Mouse (Mus musculus) embryonic facial prominence, embryonic 15.5 days (tissue): ENCODE data around the gene Mpzl2. TPM values are rescaled to one million over a fixed set of nuclear protein-coding genes. Genes with fewer than 3 reads are reported as not detected.
A peak's percentile ranks its signal among the peaks of the same experiment; 100 is the strongest.

ENCODE experiments used
- ATAC-seq: fragments of 200-750 bp; cut with Nextera tagmentation; 2 replicates; pipeline ENCODE4 v1.8.0; 2017; ENCODE audit warnings: low read depth, moderate TSS enrichment; ENCODE audit not compliant: insufficient number of reproducible peaks, low FRiP score, low TSS enrichment
- H3K27ac ChIP-seq: fragments of 300-500 bp; sonication (generic); replicated peaks from 2 replicates; pipeline ENCODE4 v1.5.1; 2015; ENCODE audit warnings: mild to moderate bottlenecking, inconsistent platforms
- H3K27me3 ChIP-seq: fragments of 300-500 bp; sonication (generic); 2 replicates; pipeline ENCODE4 v1.6.1; 2015; ENCODE audit warnings: inconsistent platforms
- H3K36me3 ChIP-seq: fragments of 300-500 bp; sonication (generic); 2 replicates; pipeline ENCODE4 v1.6.1; 2015; ENCODE audit warnings: mild to moderate bottlenecking, inconsistent platforms
- H3K4me1 ChIP-seq: fragments of 300-500 bp; sonication (generic); 2 replicates; pipeline ENCODE4 v1.6.1; 2015; ENCODE audit warnings: inconsistent platforms
- H3K4me2 ChIP-seq: fragments of 300-500 bp; sonication (generic); replicated peaks from 2 replicates; pipeline ENCODE4 v1.6.1; 2015; ENCODE audit warnings: mild to moderate bottlenecking, inconsistent platforms
- H3K4me3 ChIP-seq: fragments of 300-500 bp; sonication (generic); replicated peaks from 2 replicates; pipeline ENCODE4 v1.5.1; 2015; ENCODE audit warnings: mild to moderate bottlenecking, inconsistent platforms
- H3K9ac ChIP-seq: fragments of 300-500 bp; sonication (generic); 2 replicates; pipeline ENCODE4 v1.6.1; 2015; ENCODE audit warnings: inconsistent platforms
- H3K9me3 ChIP-seq: fragments of 300-500 bp; sonication (generic); replicated peaks from 2 replicates; pipeline ENCODE4 v1.6.1; 2016; ENCODE audit warnings: inconsistent platforms
- WGBS: fragments of 180-500 bp; shearing (Covaris S2); methylation state at CpG from one replicate; pipeline ENCODE4 v1.1.7; 2015; 5-methylcytosine and 5-hydroxymethylcytosine counted together
- polyA plus RNA-seq: library from polyadenylated mRNA; unstranded; fragments of >200 nt; fragmentation: Nextera tagmentation; extraction: Ambion mirVana; gene quantifications from 2 replicates; pipeline ENCODE4 v1.2.1, GENCODE M21; 2015

Mpzl2 gene
- 28.1 and 35.4 TPM in 2 replicates for polyA plus RNA-seq

DNA sequence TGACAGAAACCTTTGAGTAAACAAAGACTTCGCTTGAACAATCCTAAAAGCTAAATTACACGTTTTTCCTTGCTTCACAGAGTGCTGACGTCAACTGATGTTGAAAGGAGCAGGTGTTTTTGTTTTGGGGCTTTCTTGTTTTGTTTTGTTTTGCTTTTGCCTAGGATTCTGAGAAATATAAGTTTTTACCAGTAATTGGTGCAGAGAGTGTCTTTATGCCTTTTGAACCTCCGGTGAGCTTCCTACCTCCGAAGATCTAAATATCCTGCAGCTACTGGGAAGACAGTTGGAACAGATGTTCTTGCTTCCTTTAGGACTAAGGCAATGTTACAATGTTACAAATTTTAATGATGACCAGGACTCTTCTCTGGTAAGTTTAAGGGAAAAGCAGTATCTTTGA, at the start of gene Mpzl2:
Mpzl2 (plus strand) TSS at position 301 of the 400 bp plus-strand sequence.
- Histone ChIP-seq H3K27ac (no peak within 1 kb of the TSS), H3K27me3 (peaks cover 42% of the 10 kb centered on the region), H3K4me1 (peaks cover 15% of the 10 kb centered on the region), H3K9ac (no peak within 1 kb of the TSS), H3K4me2 (no peak within 1 kb of the TSS), H3K36me3 (no peaks in the 10 kb centered on the region), H3K4me3 (no peak within 1 kb of the TSS), H3K9me3 (no peaks in the 10 kb centered on the region)
- ATAC-seq = no peak
- 43% methylated on average over 5 of the region's 5 CpGs for WGBS

DNA sequence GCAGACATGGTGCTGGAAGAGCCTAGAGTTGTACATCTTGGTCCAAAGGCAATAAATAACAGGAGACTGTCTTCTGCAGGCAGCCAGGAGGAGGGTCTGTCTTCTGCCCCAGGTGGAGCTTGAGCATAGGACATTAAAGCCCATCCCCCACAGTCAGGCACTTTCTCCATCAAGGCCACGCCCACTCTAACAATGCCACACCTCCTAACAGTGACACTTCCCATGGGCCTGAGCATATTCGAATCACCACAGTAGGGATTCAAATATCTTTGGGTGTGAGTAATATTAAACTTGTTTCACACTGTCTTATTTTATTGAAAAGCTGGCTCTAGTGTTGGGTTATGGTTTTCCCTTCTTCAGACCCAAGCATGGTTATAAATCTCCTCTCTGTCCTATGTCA, 47.8 kb upstream of the Mpzl2 start:
- no peak for ATAC-seq
- no peak overlapping the region for H3K4me3 ChIP-seq
- H3K9me3 ChIP-seq = no peaks in the 10 kb centered on the region
- H3K27ac ChIP-seq = no peak overlapping the region
- no peak overlapping the region for H3K4me2 ChIP-seq
- H3K4me1 ChIP-seq = no peaks in the 10 kb centered on the region
- 68% methylated on average over 2 of the region's 2 CpGs for WGBS
- H3K36me3 ChIP-seq = no peaks in the 10 kb centered on the region
- no peak overlapping the region for H3K9ac ChIP-seq
- H3K27me3 ChIP-seq = no peaks in the 10 kb centered on the region

DNA sequence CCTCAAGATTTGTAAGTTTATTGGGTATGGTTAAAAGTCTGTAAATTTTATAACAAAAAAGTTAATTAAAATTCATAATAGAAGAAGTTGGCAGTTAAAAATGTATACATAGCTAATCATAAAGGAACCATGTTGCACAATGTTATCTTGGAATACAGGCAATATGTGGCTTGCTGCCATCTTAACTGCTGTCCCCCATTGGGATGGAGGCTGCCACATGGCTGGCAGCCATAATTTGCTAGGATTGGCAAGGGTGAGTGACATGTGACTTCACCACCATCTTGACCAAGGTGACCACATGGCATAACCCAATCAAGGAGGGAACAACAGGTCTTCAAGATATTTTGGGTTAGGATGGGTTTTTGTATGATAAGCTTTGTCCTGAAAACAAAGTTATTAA, 47.3 kb upstream of the Mpzl2 start:
- ATAC-seq = no peak
- Histone ChIP-seq H3K36me3 (no peaks in the 10 kb centered on the region), H3K9ac (no peak overlapping the region)

DNA sequence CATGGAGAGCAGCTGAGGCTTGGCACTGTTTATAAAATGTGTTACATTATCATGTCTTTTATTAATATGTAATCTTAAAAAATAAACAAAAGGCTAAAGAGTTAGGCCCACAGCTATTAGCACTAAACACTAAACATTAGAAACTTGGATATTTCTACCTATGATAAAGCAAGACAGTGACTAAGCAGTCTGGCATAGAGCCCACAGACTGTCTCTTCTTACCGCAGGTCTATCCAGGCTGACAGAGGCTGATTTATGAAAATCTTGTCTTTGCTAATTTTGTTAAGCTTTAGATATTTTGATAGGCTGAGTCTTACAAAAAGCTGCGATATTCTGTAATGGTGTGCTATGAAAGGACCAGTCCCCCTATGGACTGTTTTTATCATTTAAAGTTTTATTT, 46.3 kb upstream of the Mpzl2 start:
- H3K9ac ChIP-seq = no peak overlapping the region
- no peak overlapping the region for H3K4me2 ChIP-seq
- 83% methylated on average over 2 of the region's 2 CpGs for WGBS
- H3K9me3 ChIP-seq = no peaks in the 10 kb centered on the region
- no peak overlapping the region for H3K4me3 ChIP-seq
- H3K27me3 ChIP-seq = 0 out of 2 replicates have a peak, but pooled peaks cover 2% of the 10 kb centered on the region
- no peak for ATAC-seq
- no peak overlapping the region for H3K27ac ChIP-seq
- H3K4me1 ChIP-seq = no peaks in the 10 kb centered on the region
- no peaks in the 10 kb centered on the region for H3K36me3 ChIP-seq

More for the DNA sequence above, 47.3 kb upstream of the Mpzl2 start:
- H3K4me3 ChIP-seq = no peak overlapping the region
- no peak overlapping the region for H3K4me2 ChIP-seq
- no peaks in the 10 kb centered on the region for H3K9me3 ChIP-seq
- H3K27ac ChIP-seq = no peak overlapping the region
- no peaks in the 10 kb centered on the region for H3K4me1 ChIP-seq
- H3K27me3 ChIP-seq = no peaks in the 10 kb centered on the region

DNA sequence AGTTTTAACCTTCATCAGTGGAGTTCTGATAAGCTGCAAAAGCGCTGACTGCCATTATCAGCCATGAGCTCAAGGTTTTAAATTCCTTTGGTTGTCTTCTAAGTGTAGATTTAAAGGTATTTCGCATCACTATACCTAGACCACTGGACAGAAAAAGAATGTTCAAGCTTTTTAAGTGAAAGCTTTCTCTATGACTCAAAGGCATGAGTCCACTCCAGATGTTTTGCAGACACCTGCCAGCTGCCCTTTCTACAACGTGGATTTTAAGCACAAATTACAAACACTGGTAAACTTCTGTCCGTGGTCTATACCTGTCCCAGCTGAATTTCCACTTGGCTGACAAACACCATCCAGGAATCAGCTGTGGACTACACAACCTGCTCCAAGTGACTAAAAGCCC, 44.6 kb upstream of the Mpzl2 start:
- peaks cover 6% of the 10 kb centered on the region; the same call in 1 of the 2 replicates for H3K27me3 ChIP-seq
- H3K4me2 ChIP-seq = no peak overlapping the region
- H3K36me3 ChIP-seq = no peaks in the 10 kb centered on the region
- no peak overlapping the region for H3K4me3 ChIP-seq
- no peak for ATAC-seq
- H3K9me3 ChIP-seq = no peaks in the 10 kb centered on the region
- no peaks in the 10 kb centered on the region for H3K4me1 ChIP-seq
- no peak overlapping the region for H3K9ac ChIP-seq
- 69% methylated on average over 4 of the region's 4 CpGs for WGBS
- H3K27ac ChIP-seq = no peak overlapping the region

DNA sequence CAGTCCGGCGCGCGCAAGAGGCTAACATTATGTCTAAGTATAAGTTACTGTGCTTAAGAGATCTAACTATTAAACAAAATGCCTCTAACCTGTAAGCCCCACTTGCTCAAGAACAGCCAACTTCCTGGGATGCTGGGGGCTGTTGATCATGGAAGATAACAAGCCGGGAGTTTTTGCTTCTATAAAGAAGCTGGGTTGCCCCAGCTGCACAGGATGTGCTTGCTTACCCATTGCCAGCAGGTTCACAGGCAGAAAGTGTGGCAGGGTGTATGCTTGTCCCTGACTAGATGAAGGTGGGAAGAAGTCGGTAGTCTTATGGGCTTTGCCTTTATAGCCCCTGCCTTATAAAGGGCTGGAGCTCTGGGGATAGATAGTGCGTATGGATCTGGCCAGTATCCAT, 43.0 kb upstream of the Mpzl2 start:
- 92% methylated on average over 7 of the region's 7 CpGs for WGBS
- H3K4me1 ChIP-seq = no peaks in the 10 kb centered on the region
- ATAC-seq = no peak
- H3K4me2 ChIP-seq = no peak overlapping the region
- no peaks in the 10 kb centered on the region for H3K9me3 ChIP-seq
- no peak overlapping the region for H3K4me3 ChIP-seq
- H3K27me3 ChIP-seq = peaks cover 6% of the 10 kb centered on the region; the same call in 1 of the 2 replicates
- no peak overlapping the region for H3K9ac ChIP-seq
- H3K27ac ChIP-seq = no peak overlapping the region
- no peaks in the 10 kb centered on the region for H3K36me3 ChIP-seq

DNA sequence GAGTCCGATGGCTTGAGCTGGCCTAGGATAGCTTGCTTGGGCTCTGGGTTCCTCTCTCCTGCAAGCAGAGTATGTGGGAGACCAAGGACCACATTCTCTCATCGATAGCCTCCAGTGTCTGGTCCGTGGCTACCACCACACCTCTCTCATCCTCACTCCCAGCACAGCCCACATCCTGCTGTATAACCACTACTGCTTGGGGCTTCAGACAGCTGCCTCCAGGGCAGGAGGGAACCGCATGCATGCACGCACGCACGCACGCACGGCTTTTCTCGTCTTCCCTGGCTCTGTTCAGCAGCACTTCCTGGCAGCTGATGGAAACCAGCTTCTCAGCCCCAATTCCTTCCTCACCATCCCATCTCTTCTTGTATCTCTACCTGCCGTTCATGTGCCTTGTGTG, 41.5 kb upstream of the Mpzl2 start:
- Histone ChIP-seq H3K4me1 (no peaks in the 10 kb centered on the region), H3K27ac (no peak overlapping the region), H3K4me2 (no peak overlapping the region), H3K4me3 (no peak overlapping the region), H3K9ac (no peak overlapping the region), H3K36me3 (no peaks in the 10 kb centered on the region), H3K27me3 (peaks cover 6% of the 10 kb centered on the region; the same call in 1 of the 2 replicates), H3K9me3 (no peaks in the 10 kb centered on the region)
- WGBS = 53% methylated on average over 11 of the region's 11 CpGs
- ATAC-seq = no peak

DNA sequence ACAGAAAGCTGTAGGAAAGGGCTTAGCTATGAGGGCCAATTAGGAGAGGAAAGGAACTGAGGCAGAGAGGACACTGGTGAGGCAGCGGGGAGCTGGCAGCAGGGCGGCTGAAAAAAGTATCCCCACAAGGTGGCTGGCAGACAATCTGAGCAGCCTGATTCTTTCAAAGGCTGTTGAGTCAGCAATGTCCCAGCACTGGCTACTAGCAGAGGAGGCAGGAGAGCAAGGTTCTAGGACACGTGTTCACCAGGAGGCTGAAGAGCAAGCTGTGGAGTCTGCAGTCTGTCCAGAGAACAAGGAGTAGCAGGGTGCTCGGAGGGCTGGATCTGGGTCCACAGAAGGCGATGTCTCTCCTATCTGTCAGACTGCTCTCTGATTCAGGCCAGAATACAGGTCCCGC, 40.4 kb upstream of the Mpzl2 start:
- H3K9ac ChIP-seq = no peak overlapping the region
- ATAC-seq = no peak
- H3K4me2 ChIP-seq = no peak overlapping the region
- no peaks in the 10 kb centered on the region for H3K4me1 ChIP-seq
- H3K36me3 ChIP-seq = no peaks in the 10 kb centered on the region
- no peak overlapping the region for H3K27ac ChIP-seq
- no peaks in the 10 kb centered on the region for H3K9me3 ChIP-seq
- 58% methylated on average over 6 of the region's 6 CpGs for WGBS
- peaks cover 6% of the 10 kb centered on the region; the same call in 1 of the 2 replicates for H3K27me3 ChIP-seq
- H3K4me3 ChIP-seq = no peak overlapping the region

DNA sequence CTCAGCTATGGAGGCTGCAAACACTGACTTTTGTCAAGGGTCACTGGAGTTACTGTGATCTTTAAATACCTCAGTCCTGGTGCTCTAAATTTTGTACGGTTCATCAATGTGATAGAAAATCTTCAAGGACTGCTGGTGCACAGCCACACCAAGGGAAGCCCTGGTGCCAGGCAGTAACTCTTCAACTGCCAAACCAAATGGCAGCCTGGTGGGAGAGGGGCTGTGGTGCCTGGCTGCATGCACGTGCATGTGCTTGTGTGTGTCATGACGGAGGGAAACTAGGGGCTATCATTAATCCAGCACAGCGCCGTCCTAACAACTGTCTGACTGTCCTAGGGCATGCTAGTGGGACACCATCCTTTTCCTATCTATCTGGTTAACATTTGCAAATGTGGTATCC, 39.8 kb upstream of the Mpzl2 start:
- H3K9ac ChIP-seq = no peak overlapping the region
- no peak overlapping the region; the same call in 1 of the 2 replicates for H3K27ac ChIP-seq
- H3K4me3 ChIP-seq = no peak overlapping the region
- H3K4me2 ChIP-seq = no peak overlapping the region
- H3K27me3 ChIP-seq = peaks cover 6% of the 10 kb centered on the region; the same call in 1 of the 2 replicates
- ATAC-seq = no peak
- no peaks in the 10 kb centered on the region for H3K9me3 ChIP-seq
- 75% methylated on average over 5 of the region's 5 CpGs for WGBS
- no peaks in the 10 kb centered on the region for H3K4me1 ChIP-seq
- no peaks in the 10 kb centered on the region for H3K36me3 ChIP-seq

DNA sequence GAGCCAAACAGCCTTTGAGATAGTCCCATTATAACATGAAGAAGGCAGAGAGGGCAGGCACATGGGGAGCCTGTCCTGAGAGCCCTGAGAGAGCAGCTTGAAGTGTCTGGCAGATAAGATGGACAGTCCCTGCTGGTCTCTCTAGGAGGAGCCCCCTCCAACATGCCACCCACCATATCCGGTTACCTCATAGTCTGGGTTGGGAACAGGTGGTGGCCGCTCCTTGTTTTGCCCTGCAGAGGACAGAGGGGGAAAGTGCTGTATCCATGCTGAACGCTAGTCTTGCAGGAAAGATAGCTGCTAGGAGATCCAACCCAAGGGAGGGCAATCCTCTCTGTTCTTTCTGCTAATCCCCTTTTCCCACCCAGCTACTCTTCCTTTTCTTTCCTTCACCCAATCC, 39.4 kb upstream of the Mpzl2 start:
- 64% methylated on average over 3 of the region's 3 CpGs for WGBS
- Histone ChIP-seq H3K4me1 (no peaks in the 10 kb centered on the region), H3K4me3 (no peak overlapping the region), H3K4me2 (no peak overlapping the region), H3K9me3 (no peaks in the 10 kb centered on the region), H3K36me3 (no peaks in the 10 kb centered on the region), H3K27ac (no peak overlapping the region), H3K9ac (no peak overlapping the region), H3K27me3 (peaks cover 6% of the 10 kb centered on the region; the same call in 1 of the 2 replicates)
- peak; percentile 73 for ATAC-seq

DNA sequence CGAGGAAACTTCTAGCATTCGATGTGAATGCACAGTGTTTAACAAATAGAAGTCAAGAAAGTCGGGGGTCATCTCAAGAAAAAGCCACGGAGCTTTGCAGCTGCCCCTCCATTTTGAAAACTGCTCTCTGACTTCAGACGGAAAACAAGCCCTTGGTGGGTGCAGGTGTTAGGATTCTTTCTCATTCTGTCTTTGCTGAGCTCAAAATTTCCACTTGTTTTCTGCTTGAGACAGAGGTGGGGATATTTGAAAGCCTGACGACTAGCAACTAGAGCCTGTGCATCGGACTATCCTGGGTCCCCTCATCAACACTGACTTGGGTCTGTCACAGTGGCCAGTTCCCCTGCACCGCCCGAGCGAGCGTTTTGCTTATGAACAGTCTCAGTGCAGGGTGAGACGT, 32.2 kb upstream of the Mpzl2 start:
- no peak overlapping the region for H3K27ac ChIP-seq
- H3K4me1 ChIP-seq = no peaks in the 10 kb centered on the region
- H3K27me3 ChIP-seq = no peaks in the 10 kb centered on the region
- ATAC-seq = no peak
- 71% methylated on average over 12 of the region's 12 CpGs for WGBS
- no peaks in the 10 kb centered on the region for H3K9me3 ChIP-seq
- H3K36me3 ChIP-seq = no peaks in the 10 kb centered on the region
- no peak overlapping the region for H3K9ac ChIP-seq
- no peak overlapping the region for H3K4me2 ChIP-seq
- H3K4me3 ChIP-seq = no peak overlapping the region

DNA sequence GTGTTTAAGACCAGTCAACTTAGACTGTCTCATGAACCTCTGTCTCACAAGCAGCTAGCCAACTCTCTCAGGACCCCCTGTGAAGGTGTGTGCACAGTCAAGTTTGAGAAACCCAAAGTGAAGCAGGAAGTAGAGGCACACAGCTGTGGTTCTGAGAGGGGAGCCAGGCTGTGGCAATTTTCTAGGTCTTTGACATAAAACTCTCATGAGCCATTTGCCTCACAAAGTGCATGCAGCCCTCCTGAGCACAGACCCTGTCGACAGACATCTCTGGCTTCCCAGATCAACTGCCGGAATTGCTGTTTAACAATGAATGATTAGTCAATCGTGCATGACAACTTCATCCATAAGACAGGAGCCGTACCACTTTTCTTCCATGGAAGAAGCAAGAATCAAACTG, 31.3 kb upstream of the Mpzl2 start:
- ATAC-seq = no peak

More for the DNA sequence above, 31.3 kb upstream of the Mpzl2 start:
- H3K9me3 ChIP-seq = no peaks in the 10 kb centered on the region
- no peak overlapping the region for H3K9ac ChIP-seq
- WGBS = 78% methylated on average over 4 of the region's 4 CpGs
- no peaks in the 10 kb centered on the region for H3K4me1 ChIP-seq
- no peaks in the 10 kb centered on the region for H3K27me3 ChIP-seq
- no peak overlapping the region for H3K27ac ChIP-seq
- H3K4me3 ChIP-seq = no peak overlapping the region
- H3K36me3 ChIP-seq = no peaks in the 10 kb centered on the region
- H3K4me2 ChIP-seq = no peak overlapping the region
